Mouse (Mus musculus) forebrain, embryonic 12.5 days (tissue): ENCODE measurements around the gene Nxnl1. TPM values are rescaled to one million over a fixed set of nuclear protein-coding genes. Genes with fewer than 3 reads are reported as not detected.
"Not testable (repeated sequence)": the region's sequence is repeated elsewhere in the genome, so short reads cannot be mapped to it uniquely, and the experiment has no call there.

Experiments used
- ATAC-seq: fragments of 200-750 bp; cut with Nextera tagmentation; 2 replicates; pipeline ENCODE4 v1.8.0; 2017; ENCODE audit warnings: moderate TSS enrichment; ENCODE audit not compliant: low FRiP score
- H3K27ac ChIP-seq: fragments of 300-500 bp; sonication (generic); 2 replicates; pipeline ENCODE4 v1.5.1; 2016; ENCODE audit warnings: mild to moderate bottlenecking
- H3K27me3 ChIP-seq: fragments of 300-500 bp; sonication (generic); 2 replicates; pipeline ENCODE4 v1.6.1; 2016; ENCODE audit warnings: mild to moderate bottlenecking
- H3K36me3 ChIP-seq: fragments of 300-500 bp; sonication (generic); replicated peaks from 2 replicates; pipeline ENCODE4 v1.6.1; 2016; ENCODE audit warnings: mild to moderate bottlenecking
- H3K4me1 ChIP-seq: fragments of 300-500 bp; sonication (generic); 2 replicates; pipeline ENCODE4 v1.6.1; 2016
- H3K4me2 ChIP-seq: fragments of 300-500 bp; sonication (generic); 2 replicates; pipeline ENCODE4 v1.6.1; 2016; ENCODE audit warnings: mild to moderate bottlenecking, moderate library complexity
- H3K4me3 ChIP-seq: fragments of 300-500 bp; sonication (generic); replicated peaks from 2 replicates; pipeline ENCODE4 v1.5.1; 2016; ENCODE audit warnings: mild to moderate bottlenecking
- H3K9ac ChIP-seq: fragments of 300-500 bp; sonication (generic); 2 replicates; pipeline ENCODE4 v1.6.1; 2016; ENCODE audit warnings: mild to moderate bottlenecking
- H3K9me3 ChIP-seq: fragments of 300-500 bp; sonication (generic); 2 replicates; pipeline ENCODE4 v1.6.1; 2016
- WGBS: fragments of 180-500 bp; shearing (Covaris S2); methylation state at CpG from one replicate; pipeline ENCODE4 v1.1.7; 2016; 5-methylcytosine and 5-hydroxymethylcytosine counted together
- polyA plus RNA-seq: library from polyadenylated mRNA; unstranded; fragments of >200 nt; fragmentation: Nextera tagmentation; extraction: Ambion mirVana; gene quantifications from 2 replicates; pipeline ENCODE4 v1.2.1, GENCODE M21; 2016

Gene Nxnl1
- polyA plus RNA-seq, 1 experiment from 2014 or later, result not detected

- Histone ChIP-seq H3K4me1 (peaks cover 9% of the 10 kb centered on the region), H3K27ac (no peak overlapping the region), H3K9me3 (no peaks in the 10 kb centered on the region), H3K4me2 (no peak overlapping the region), H3K36me3 (peaks cover 34% of the 10 kb centered on the region), H3K27me3 (0 out of 2 replicates have a peak, but pooled peaks cover 3% of the 10 kb centered on the region), H3K4me3 (no peak overlapping the region), H3K9ac (no peak overlapping the region)
- no peak for ATAC-seq
- WGBS, result 89% methylated on average over 11 of the region's 11 CpGs
These were observed 21.3 kb downstream of the Nxnl1 start for GRCm38 (mm10) chr8:71545053-71545452.

- Histone ChIP-seq H3K9ac (peak overlapping the region; percentile 70; the same call in 1 of the 2 replicates), H3K27me3 (peaks cover 12% of the 10 kb centered on the region), H3K27ac (no peak overlapping the region), H3K4me1 (peaks cover 9% of the 10 kb centered on the region), H3K36me3 (peaks cover 32% of the 10 kb centered on the region), H3K4me3 (peak overlapping the region; percentile 84), H3K9me3 (no peaks in the 10 kb centered on the region), H3K4me2 (peak overlapping the region; percentile 70)
- no peak for ATAC-seq
- 90% methylated on average over 9 of the region's 9 CpGs for whole genome bisulfite sequencing
These were observed 22.6 kb downstream of the Nxnl1 start for GRCm38 (mm10) chr8:71543755-71544154.

GRCm38 (mm10) chr8:71542632-71543343, 23.6 kb downstream of the Nxnl1 start, which contains the start of gene Mvb12a:
TSS of gene Mvb12a (plus strand) at chr8:71542922.
- H3K4me2 ChIP-seq, result peak within 1 kb of the TSS; percentile 70
- peak within 1 kb of the TSS; percentile 70 for H3K9ac ChIP-seq
- peaks cover 10% of the 10 kb centered on the region for H3K4me1 ChIP-seq
- no peaks in the 10 kb centered on the region for H3K9me3 ChIP-seq
- peaks cover 22% of the 10 kb centered on the region for H3K27me3 ChIP-seq
- peak within 1 kb of the TSS; percentile 84 for H3K4me3 ChIP-seq
- peak within 1 kb of the TSS; percentile 47; the same call in 1 of the 2 replicates for H3K27ac ChIP-seq
- ATAC-seq, result peak; percentile 97
- peaks cover 25% of the 10 kb centered on the region for H3K36me3 ChIP-seq
- under 1% methylated on average over 49 of the region's 55 CpGs for WGBS

GRCm38 (mm10) chr8:71537028-71537867, 29.2 kb downstream of the Nxnl1 start, which contains the start of gene Bst2:
TSS of gene Bst2 (minus strand) at chr8:71537456.
- peak; percentile 64; the same call in 1 of the 2 replicates for ATAC-seq
- Histone ChIP-seq H3K4me2 (peak within 1 kb of the TSS; percentile 55), H3K4me3 (peak within 1 kb of the TSS; percentile 34), H3K27me3 (peaks cover 57% of the 10 kb centered on the region), H3K36me3 (no peaks in the 10 kb centered on the region), H3K27ac (no peak within 1 kb of the TSS), H3K9me3 (no peaks in the 10 kb centered on the region), H3K9ac (peak within 1 kb of the TSS; percentile 29; the same call in 1 of the 2 replicates), H3K4me1 (peaks cover 9% of the 10 kb centered on the region; the same call in 1 of the 2 replicates)
- 2% methylated on average over 37 of the region's 37 CpGs for WGBS

GRCm38 (mm10) chr8:71535663-71536062, 30.7 kb downstream of the Nxnl1 start:
- Histone ChIP-seq H3K27ac (no peak overlapping the region), H3K9me3 (no peaks in the 10 kb centered on the region), H3K4me2 (no peak overlapping the region), H3K27me3 (peaks cover 55% of the 10 kb centered on the region), H3K4me1 (peaks cover 9% of the 10 kb centered on the region; the same call in 1 of the 2 replicates), H3K4me3 (no peak overlapping the region), H3K36me3 (no peaks in the 10 kb centered on the region), H3K9ac (no peak overlapping the region)
- WGBS, result 74% methylated on average over 5 of the region's 5 CpGs
- no peak for ATAC-seq

- no peak overlapping the region for H3K9ac ChIP-seq
- no peak overlapping the region for H3K4me2 ChIP-seq
- H3K36me3 ChIP-seq, result no peaks in the 10 kb centered on the region
- no peaks in the 10 kb centered on the region for H3K9me3 ChIP-seq
- H3K27ac ChIP-seq, result no peak overlapping the region
- H3K4me1 ChIP-seq, result peaks cover 9% of the 10 kb centered on the region; the same call in 1 of the 2 replicates
- no peak overlapping the region for H3K4me3 ChIP-seq
- peaks cover 50% of the 10 kb centered on the region for H3K27me3 ChIP-seq
- ATAC-seq, result no peak
- 42% methylated on average over 3 of the region's 3 CpGs for WGBS
These were observed 32.1 kb downstream of the Nxnl1 start for GRCm38 (mm10) chr8:71534263-71534810.

GRCm38 (mm10) chr8:71530735-71531467, 35.5 kb downstream of the Nxnl1 start:
- not testable (repeated sequence) for H3K9me3 ChIP-seq, H3K27ac ChIP-seq, H3K4me2 ChIP-seq, H3K36me3 ChIP-seq, H3K9ac ChIP-seq, H3K4me3 ChIP-seq, ATAC-seq
- Histone ChIP-seq H3K27me3 (peaks cover 43% of the 10 kb centered on the region), H3K4me1 (peaks cover 12% of the 10 kb centered on the region)
- WGBS, result 74% methylated on average over 8 of the region's 12 CpGs

- Histone ChIP-seq H3K27ac (no peak overlapping the region), H3K9ac (no peak overlapping the region), H3K9me3 (no peaks in the 10 kb centered on the region), H3K36me3 (no peaks in the 10 kb centered on the region), H3K4me3 (no peak overlapping the region), H3K27me3 (peaks cover 57% of the 10 kb centered on the region), H3K4me2 (no peak overlapping the region), H3K4me1 (peaks cover 20% of the 10 kb centered on the region)
- 91% methylated on average over 11 of the region's 11 CpGs for WGBS
- ATAC-seq, result no peak
These were observed 37.9 kb downstream of the Nxnl1 start for GRCm38 (mm10) chr8:71528362-71529073.

- Histone ChIP-seq H3K27ac (no peak overlapping the region), H3K9ac (no peak overlapping the region), H3K4me2 (no peak overlapping the region), H3K4me3 (no peak overlapping the region), H3K27me3 (peaks cover 62% of the 10 kb centered on the region), H3K9me3 (no peaks in the 10 kb centered on the region), H3K4me1 (peaks cover 20% of the 10 kb centered on the region), H3K36me3 (no peaks in the 10 kb centered on the region)
- ATAC-seq, result no peak
- 48% methylated on average over 3 of the region's 3 CpGs for WGBS
These were observed 39.1 kb downstream of the Nxnl1 start for GRCm38 (mm10) chr8:71527162-71527870.

GRCm38 (mm10) chr8:71526272-71526671, 40.1 kb downstream of the Nxnl1 start:
- peak overlapping the region; percentile 25; the same call in 1 of the 2 replicates for H3K9ac ChIP-seq
- H3K4me1 ChIP-seq, result peaks cover 20% of the 10 kb centered on the region
- 3% methylated on average over 6 of the region's 6 CpGs for WGBS
- H3K27ac ChIP-seq, result no peak overlapping the region
- no peak for ATAC-seq
- H3K4me2 ChIP-seq, result no peak overlapping the region
- no peaks in the 10 kb centered on the region for H3K36me3 ChIP-seq
- no peaks in the 10 kb centered on the region for H3K9me3 ChIP-seq
- no peak overlapping the region for H3K4me3 ChIP-seq
- peaks cover 62% of the 10 kb centered on the region for H3K27me3 ChIP-seq
